Mouse (Mus musculus) liver, embryonic 14.5 days (tissue): ENCODE results near the gene Adsl. TPM values are rescaled to one million over a fixed set of nuclear protein-coding genes. Genes with fewer than 3 reads are reported as not detected.

Experiments
- ATAC-seq: fragments of 200-750 bp; cut with Nextera tagmentation; 2 replicates; pipeline ENCODE4 v1.8.0; 2017; ENCODE audit warnings: moderate number of reproducible peaks, mild to moderate bottlenecking, moderate library complexity; ENCODE audit not compliant: insufficient read depth
- DNase-seq, 3 experiments: peaks; one replicate each; pipeline ENCODE4 v3.0.0-alpha.2; 2012 to 2013; ENCODE audit warnings: low read depth in 3 of 3, low spot score in 3 of 3
- H3K27ac ChIP-seq: fragments of 300-500 bp; sonication (generic); 2 replicates; pipeline ENCODE4 v1.5.1; 2014; ENCODE audit warnings: moderate library complexity, mild to moderate bottlenecking, control low read depth, inconsistent platforms
- H3K27me3 ChIP-seq: fragments of 300-500 bp; sonication (generic); 2 replicates; pipeline ENCODE4 v1.6.1; 2014; ENCODE audit warnings: mild to moderate bottlenecking, low read length, moderate library complexity; ENCODE audit not compliant: control insufficient read depth, insufficient read depth
- H3K36me3 ChIP-seq: fragments of 300-500 bp; sonication (generic); replicated peaks from 2 replicates; pipeline ENCODE4 v1.6.1; 2014; ENCODE audit warnings: low read depth; ENCODE audit not compliant: control insufficient read depth, insufficient read depth
- H3K4me1 ChIP-seq, 2 experiments: fragments of 200-500 bp in 1 of 2; fragments of 300-500 bp in 1 of 2; sonication (generic) in 1 of 2; replicated peaks; 2 replicates each; pipeline ENCODE4 v1.6.1; 2012 to 2014; ENCODE audit warnings: antibody characterized with exemption in 1 of 2, inconsistent platforms in 1 of 2, low read length in 1 of 2; ENCODE audit not compliant: control insufficient read depth in 2 of 2, insufficient read depth in 2 of 2
- H3K4me2 ChIP-seq: fragments of 300-500 bp; sonication (generic); 2 replicates; pipeline ENCODE4 v1.6.1; 2014; ENCODE audit warnings: low read depth, mild to moderate bottlenecking, control low read depth, moderate library complexity
- H3K4me3 ChIP-seq, 2 experiments: fragments of 200-500 bp in 1 of 2; fragments of 300-500 bp in 1 of 2; sonication (generic) in 1 of 2; 2 replicates each; pipeline ENCODE4 v1.5.1; 2012 to 2014; ENCODE audit warnings: low read depth in 2 of 2, low read length in 2 of 2, mild to moderate bottlenecking in 2 of 2, control low read depth in 1 of 2, inconsistent platforms in 1 of 2, moderate library complexity in 1 of 2; ENCODE audit not compliant: insufficient read depth in 1 of 2
- H3K9ac ChIP-seq: fragments of 300-500 bp; sonication (generic); replicated peaks from 2 replicates; pipeline ENCODE4 v1.6.1; 2014; ENCODE audit warnings: mild to moderate bottlenecking, control low read depth, moderate library complexity
- H3K9me3 ChIP-seq: fragments of 300-500 bp; sonication (generic); 2 replicates; pipeline ENCODE4 v1.6.1; 2016; ENCODE audit warnings: low read length, mixed read lengths; ENCODE audit not compliant: control insufficient read depth
- CTCF ChIP-seq: IDR thresholded peaks from 2 replicates; pipeline ENCODE4 v1.5.1; 2016; ENCODE audit warnings: antibody characterized with exemption, low read depth, control low read depth
- EP300 ChIP-seq: IDR thresholded peaks from 2 replicates; pipeline ENCODE4 v1.6.1; 2016; ENCODE audit warnings: antibody characterized with exemption, low read depth
- WGBS: fragments of 180-500 bp; shearing (Covaris S2); extraction: QIAGEN DNeasy Blood & Tissue Kit; methylation state at CpG from one replicate; pipeline ENCODE4 v1.1.7; 2014; ENCODE audit not compliant: insufficient replicate concordance; 5-methylcytosine and 5-hydroxymethylcytosine counted together
- polyA plus RNA-seq, 2 experiments: library from polyadenylated mRNA; depleted of rRNA in 1 of 2; stranded (reverse) in 1 of 2; unstranded in 1 of 2; fragments of >200 nt; fragmentation: Nextera tagmentation in 1 of 2; extraction: Ambion mirVana in 1 of 2; gene quantifications; 2 replicates each; pipeline versions ENCODE4 v1.2.1 to v1.2.3; 2012 to 2014

Adsl gene
- polyA plus RNA-seq, 2 experiments = 43.8 to 48.2 TPM

- Histone ChIP-seq H3K27ac (peak overlapping the region; percentile 84), H3K36me3 (peaks cover 65% of the 10 kb centered on the region), H3K9me3 (no peaks in the 10 kb centered on the region), H3K4me1 (peaks cover 25 to 26% of the 10 kb centered on the region in 2 experiments), H3K27me3 (no peaks in the 10 kb centered on the region), H3K9ac (peak overlapping the region; percentile 35), H3K4me3 (no peak overlapping the region), H3K4me2 (peak overlapping the region; percentile 62)
- DNase-seq (peak; percentile 72 to 75 (median 73)), ATAC-seq (peak; percentile 98)
- 21% methylated on average over 4 of the region's 4 CpGs for WGBS
- TF ChIP-seq EP300 = peak; percentile 88
- no peak for TF ChIP-seq CTCF
Observed at GRCm38 (mm10) chr15:80910790-80911531, 37.3 kb upstream of the Adsl start.

GRCm38 (mm10) chr15:80912175-80912574 lies 36.1 kb upstream of the Adsl start:
- peaks cover 66% of the 10 kb centered on the region for H3K36me3 ChIP-seq
- 71% methylated on average over 3 of the region's 3 CpGs for WGBS
- TF ChIP-seq EP300 (no peak), CTCF (no peak)

GRCm38 (mm10) chr15:80913803-80914202 lies 34.5 kb upstream of the Adsl start:
- Histone ChIP-seq H3K4me1 (peaks cover 25 to 26% of the 10 kb centered on the region in 2 experiments), H3K9me3 (no peaks in the 10 kb centered on the region), H3K27me3 (no peaks in the 10 kb centered on the region), H3K9ac (no peak overlapping the region), H3K4me3 (no peak overlapping the region), H3K27ac (no peak overlapping the region), H3K4me2 (no peak overlapping the region), H3K36me3 (peaks cover 69% of the 10 kb centered on the region)
- DNase-seq = no peak
- no peak for TF ChIP-seq EP300
- TF ChIP-seq CTCF = 0 out of 2 replicates have a peak, but pooled peaks have one; percentile 19
- WGBS = 79% methylated on average over 1 of the region's 1 CpGs
- no peak for ATAC-seq

More at GRCm38 (mm10) chr15:80912175-80912574, 36.1 kb upstream of the Adsl start:
- no peaks in the 10 kb centered on the region for H3K27me3 ChIP-seq
- H3K4me1 ChIP-seq = peaks cover 25 to 26% of the 10 kb centered on the region in 2 experiments
- DNase-seq = no peak
- no peak for ATAC-seq
- H3K9ac ChIP-seq = no peak overlapping the region
- no peak overlapping the region for H3K4me3 ChIP-seq
- H3K27ac ChIP-seq = no peak overlapping the region; the same call in 1 of the 2 replicates
- H3K4me2 ChIP-seq = no peak overlapping the region
- no peaks in the 10 kb centered on the region for H3K9me3 ChIP-seq

- Histone ChIP-seq H3K4me3 (no peak overlapping the region), H3K27me3 (no peaks in the 10 kb centered on the region), H3K27ac (no peak overlapping the region), H3K9me3 (no peaks in the 10 kb centered on the region), H3K4me2 (no peak overlapping the region), H3K4me1 (peaks cover 15 to 16% of the 10 kb centered on the region in 2 experiments), H3K9ac (no peak overlapping the region), H3K36me3 (peaks cover 85% of the 10 kb centered on the region)
- DNase-seq (no peak), ATAC-seq (no peak)
- 76% methylated on average over 2 of the region's 2 CpGs for WGBS
- TF ChIP-seq CTCF (no peak), EP300 (no peak)
Observed at GRCm38 (mm10) chr15:80915850-80916249, 32.4 kb upstream of the Adsl start.

GRCm38 (mm10) chr15:80916621-80917020 lies 31.7 kb upstream of the Adsl start:
- peaks cover 83% of the 10 kb centered on the region for H3K36me3 ChIP-seq
- no peak for DNase-seq
- no peaks in the 10 kb centered on the region for H3K9me3 ChIP-seq
- H3K9ac ChIP-seq = no peak overlapping the region
- WGBS = 90% methylated on average over 7 of the region's 7 CpGs
- H3K4me3 ChIP-seq = no peak overlapping the region
- H3K4me2 ChIP-seq = no peak overlapping the region
- TF ChIP-seq EP300 (no peak), CTCF (no peak)
- H3K27me3 ChIP-seq = no peaks in the 10 kb centered on the region
- H3K4me1 ChIP-seq = peaks cover 8 to 9% of the 10 kb centered on the region in 2 experiments
- no peak for ATAC-seq
- H3K27ac ChIP-seq = no peak overlapping the region
